Mouse (Mus musculus) neutrophil, adult 5-6 weeks (primary cell): Measurements from ENCODE around the gene Eif1ax. TPM values are rescaled to one million over a fixed set of nuclear protein-coding genes. Genes with fewer than 3 reads are reported as not detected.
"Not testable (repeated sequence)": the region's sequence is repeated elsewhere in the genome, so short reads cannot be mapped to it uniquely, and the experiment has no call there.

Experiments
- ATAC-seq: fragments of 151-379, 151-347 bp; 2 replicates; pipeline ENCODE4 v1.8.0; 2017; ENCODE audit warnings: mild to moderate bottlenecking, moderate TSS enrichment; ENCODE audit not compliant: insufficient number of reproducible peaks, poor library complexity, low FRiP score, severe bottlenecking; ENCODE audit errors: extremely low read depth
- total RNA-seq: library from RNA; stranded (forward); fragments of 200-1000 nt; gene quantifications from 2 replicates; pipeline ENCODE4 v1.2.3, GENCODE M21; 2017

The Eif1ax gene
- 15.2 and 17.4 TPM in 2 replicates for total RNA-seq

DNA sequence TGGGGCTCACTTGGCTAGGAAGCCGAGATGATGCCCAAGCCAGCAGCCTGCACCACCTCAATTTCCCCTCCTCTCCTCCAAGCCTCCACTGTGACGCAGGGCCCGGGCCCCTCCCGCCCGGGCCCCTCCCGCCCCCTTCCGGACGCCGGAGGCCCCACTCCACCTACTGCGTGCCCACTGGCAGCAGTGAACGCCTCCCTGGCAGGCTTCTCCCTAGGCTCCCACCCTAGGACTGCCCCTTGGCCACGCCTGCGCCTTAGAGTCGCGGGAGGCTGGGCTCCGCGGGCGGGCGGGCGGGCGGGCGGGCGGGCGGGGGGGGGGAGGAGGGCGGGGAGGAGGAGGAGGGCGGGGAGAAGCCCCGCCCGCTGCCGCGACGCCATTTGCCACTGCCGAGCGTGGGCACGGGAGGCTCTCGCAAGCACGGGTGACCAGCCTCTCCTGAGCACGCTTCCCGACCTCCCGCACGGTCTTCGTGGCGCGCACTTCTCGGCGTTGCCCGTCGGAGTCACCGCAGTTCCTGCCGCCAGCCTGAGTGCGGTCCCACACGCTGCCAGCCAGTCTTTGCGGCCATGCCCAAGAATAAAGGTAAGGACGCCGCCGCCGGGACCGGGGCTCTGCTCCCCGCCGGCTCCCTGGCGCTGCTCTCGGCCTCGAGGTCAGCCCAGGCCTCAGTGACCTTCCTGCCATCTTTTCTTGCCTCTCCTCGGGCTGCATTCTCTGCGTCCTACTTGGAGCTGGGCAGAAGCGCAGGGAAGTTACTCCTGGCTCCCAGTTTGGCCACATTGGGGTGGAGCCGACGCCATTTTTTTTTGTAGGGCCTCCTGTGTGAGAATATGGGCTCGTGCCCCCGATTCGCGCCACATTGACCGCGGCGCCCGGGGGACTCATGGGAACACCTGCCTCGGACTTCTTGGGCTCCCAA lies at the start of gene Eif1ax:
Gene Eif1ax (plus strand): TSS at position 348 of the 922 bp plus-strand sequence.
- peak; percentile 95 for ATAC-seq

- no peak for ATAC-seq
Observed at GRCm38 (mm10) chrX:159364506-159364905, 7.5 kb upstream of the Eif1ax start.

DNA sequence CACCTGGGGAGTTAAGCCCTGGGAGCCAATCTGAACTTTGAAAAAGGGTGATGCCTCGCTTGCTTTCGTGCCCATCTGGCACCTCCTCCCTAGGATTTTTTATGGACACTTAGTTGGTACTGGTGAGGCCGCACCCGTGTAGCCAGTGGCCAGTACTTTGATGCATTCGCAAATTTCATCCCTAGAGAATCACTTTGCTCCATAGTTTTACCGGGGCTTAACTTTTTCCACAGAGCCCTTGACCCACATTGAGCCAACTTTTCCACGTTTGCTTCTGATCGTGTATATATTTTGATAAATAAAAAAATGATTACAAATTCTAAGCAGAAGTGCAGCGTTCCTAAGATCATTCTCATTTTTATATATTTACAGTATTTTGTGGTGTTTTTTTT lies 771 bp downstream of the Eif1ax start:
- no peak for ATAC-seq

DNA sequence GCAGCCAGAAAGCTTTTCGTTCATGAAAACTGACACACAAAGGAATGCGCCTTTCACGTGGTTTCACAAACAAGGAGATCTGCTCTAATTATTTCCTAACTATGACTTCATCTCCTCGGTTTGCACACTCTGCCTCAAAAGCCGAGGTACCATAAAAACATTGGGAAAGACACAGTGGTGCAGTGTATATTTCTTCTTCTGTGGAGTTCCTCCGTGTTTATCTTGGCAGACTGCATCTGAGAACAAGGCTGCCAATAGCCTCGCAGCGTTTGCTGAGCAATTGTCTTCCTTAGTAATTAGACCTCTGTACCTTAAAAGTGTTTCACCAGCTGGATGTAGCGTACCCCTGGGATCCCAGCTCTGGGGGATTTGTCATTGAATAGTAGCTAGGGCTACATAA lies 15.1 kb downstream of the Eif1ax start:
- no peak for ATAC-seq

DNA sequence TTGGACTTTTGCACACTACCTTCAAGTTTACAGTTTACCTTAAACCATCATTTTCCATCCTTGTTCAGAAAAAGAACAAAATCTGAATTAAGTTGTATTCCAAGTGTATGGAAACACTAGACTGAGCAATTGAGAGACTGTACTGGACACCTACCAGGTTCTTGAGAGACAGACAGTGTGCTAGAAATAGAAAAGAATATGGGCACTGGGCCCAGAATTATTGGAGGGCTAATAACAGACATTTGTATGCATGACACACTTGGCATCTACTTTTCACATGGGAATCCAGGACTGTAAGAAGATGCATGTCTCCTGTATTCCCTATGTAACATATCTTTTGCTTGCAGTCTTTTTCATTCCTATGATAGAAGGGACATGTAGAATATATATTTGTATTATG lies 17.0 kb downstream of the Eif1ax start:
- no peak for ATAC-seq

DNA sequence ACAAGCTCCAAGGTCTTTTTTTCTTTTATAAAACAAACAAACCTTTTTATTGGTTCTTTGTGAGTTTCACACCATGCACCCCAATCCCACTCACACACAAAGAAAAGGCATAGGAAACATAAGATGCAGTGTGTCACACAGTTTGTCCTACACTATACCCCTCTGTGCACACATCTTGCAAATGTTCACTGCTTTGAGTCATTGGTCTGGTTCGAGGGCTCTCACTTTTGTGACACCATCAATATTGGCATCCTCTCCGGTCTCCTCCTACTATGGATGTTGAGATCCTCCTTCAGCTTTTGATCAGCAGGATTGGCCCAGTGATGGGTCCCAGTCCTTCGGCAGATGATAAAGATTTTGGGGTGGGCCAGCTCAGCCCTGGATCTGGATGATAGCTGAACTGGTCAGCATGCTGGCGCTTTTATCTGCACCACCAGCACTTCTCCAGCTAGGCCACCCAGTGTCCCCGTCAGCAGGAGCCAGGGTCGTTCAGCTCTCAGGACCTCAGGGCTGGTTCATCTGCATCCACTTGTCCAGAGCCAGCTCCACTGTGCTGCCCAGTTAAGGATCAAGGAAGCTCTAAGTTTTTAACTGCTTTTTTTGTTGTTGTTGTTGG lies 18.5 kb downstream of the Eif1ax start:
- no peak for ATAC-seq

DNA sequence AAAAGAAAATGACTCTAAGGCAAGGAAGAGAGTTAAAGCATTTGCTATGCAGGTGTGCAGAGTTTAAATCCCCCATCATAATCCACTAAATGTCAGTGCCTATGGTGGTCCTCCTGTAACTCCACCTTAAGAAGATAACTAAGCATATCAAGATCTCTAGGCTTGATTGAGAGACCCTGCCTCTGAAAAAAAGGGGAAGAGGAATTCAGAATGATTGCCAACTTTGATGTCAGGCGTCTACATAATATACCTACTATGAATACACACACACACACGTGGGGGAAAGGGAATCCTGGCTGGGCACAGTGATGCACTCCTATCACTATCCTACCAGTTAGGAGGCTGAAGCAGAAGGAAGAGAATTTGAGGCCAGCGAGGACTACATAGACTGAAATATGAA lies 19.3 kb downstream of the Eif1ax start:
- ATAC-seq, result no peak

- ATAC-seq, result no peak
Observed at GRCm38 (mm10) chrX:159409253-159409652, 37.3 kb downstream of the Eif1ax start.

DNA sequence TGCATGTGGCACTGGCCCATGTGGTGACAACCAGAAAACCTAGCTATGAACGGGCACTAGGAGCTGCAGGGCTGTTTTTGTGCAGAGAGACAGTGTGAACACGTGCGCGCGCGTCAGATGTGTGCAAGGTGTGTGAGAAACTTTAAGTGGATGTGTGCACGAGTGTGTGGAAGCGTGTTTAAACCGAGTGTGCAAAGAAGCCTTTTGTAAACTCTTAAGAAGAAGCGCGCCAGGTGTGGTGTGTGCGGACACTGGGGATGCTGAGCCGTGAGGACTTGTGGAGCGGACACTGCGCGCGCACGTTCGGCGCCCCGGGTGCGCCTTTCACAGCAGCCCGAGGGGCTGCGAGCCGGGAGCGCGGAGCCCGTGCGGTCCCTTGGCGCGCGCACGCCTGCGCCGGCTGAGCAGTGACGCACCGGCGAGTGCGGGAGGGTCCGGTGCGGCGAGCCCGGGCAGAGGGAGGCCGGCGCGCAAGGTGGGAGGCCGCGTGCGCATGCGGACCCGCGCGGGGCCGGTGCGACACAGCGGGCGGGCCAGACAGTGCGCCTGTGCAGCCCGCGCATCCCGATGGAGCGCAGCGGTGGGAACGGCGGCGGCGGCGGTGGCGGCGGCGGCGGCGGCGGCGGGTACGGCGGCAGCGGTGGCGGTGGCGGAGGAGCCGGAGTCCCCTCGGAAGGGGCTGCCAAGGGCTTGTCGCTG lies 42.3 kb downstream of the Eif1ax start, which contains the start of gene Map7d2:
Gene Map7d2 (plus strand): TSS at position 443 of the 699 bp plus-strand sequence.
- ATAC-seq, result no peak

- no peak for ATAC-seq
Observed at GRCm38 (mm10) chrX:159414829-159415673, 43.1 kb downstream of the Eif1ax start.

GRCm38 (mm10) chrX:159430507-159430906 lies 58.5 kb downstream of the Eif1ax start:
- ATAC-seq, result not testable (repeated sequence)

Other genes with a start within 250 kb of the Eif1ax start
- gene Rps6ka3, start 161.9 kb upstream of the Eif1ax start, total RNA-seq, result 26.0 and 27.0 TPM in 2 replicates
- gene Map7d2, start 42.4 kb downstream of the Eif1ax start, total RNA-seq, result not detected in 2 replicates
- gene Bclaf3, start 154.5 kb downstream of the Eif1ax start, total RNA-seq, result 53.5 and 54.9 TPM in 2 replicates